Mouse (Mus musculus): Measurements from ENCODE around the gene Klrb1f. TPM values are rescaled to one million over a fixed set of nuclear protein-coding genes. Genes with fewer than 3 reads are reported as not detected.
"Not testable (repeated sequence)": the region's sequence is repeated elsewhere in the genome, so short reads cannot be mapped to it uniquely, and the experiment has no call there.

Gene Klrb1f
- polyA plus RNA-seq, 1 experiment from 2014 or later: not detected

DNA sequence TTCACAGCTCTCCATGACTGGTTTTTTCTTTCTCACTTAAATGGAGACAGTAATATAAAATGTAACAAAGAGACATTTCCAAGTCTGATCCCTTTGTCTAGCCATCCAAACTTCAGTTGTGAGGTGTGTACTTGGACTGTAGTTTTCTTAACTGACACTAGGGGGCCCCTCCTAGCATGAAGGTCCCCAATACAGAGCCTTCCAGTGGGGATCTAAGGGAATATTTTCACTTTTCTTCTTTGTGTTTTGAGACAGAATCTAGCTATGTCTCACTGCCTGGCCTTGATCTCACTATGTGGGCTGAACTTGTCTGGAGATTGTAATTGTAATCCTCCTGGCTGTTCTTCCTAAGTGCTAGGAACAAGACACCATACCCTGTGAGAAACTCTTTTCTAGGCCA, 49.5 kb downstream of the Klrb1f start:
- DNase-seq (ENCODE audit: low spot score) (peak; percentile 21), ATAC-seq (ENCODE audit: low FRiP score) (peak; percentile 53; the same call in 1 of the 2 replicates)

DNA sequence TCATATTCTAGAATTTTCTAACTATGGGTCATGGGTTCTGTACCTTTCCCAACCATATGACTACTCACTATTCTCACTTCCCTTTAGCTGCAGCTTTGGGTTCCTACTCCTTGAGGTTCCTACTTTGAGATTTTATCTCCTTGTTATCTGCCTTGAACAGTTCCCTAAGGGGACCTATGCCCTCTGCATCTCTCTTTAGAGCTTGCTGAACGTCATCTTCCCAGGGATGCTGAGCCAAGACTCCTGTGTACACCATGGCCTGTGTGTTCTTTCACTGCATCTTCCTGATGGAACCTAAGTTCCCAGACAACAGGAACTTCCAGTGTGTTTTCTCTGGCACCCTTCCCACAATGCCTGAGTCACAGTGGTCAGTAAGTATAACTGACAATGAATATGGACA, 52.2 kb downstream of the Klrb1f start:
- H3K9ac ChIP-seq (ENCODE audit: low read depth, low read length): no peak overlapping the region
- ATAC-seq (ENCODE audit: low FRiP score): no peak
- 62% methylated on average over 1 of the region's 1 CpGs for WGBS

More for the DNA sequence above, 49.5 kb downstream of the Klrb1f start:
- no peaks in the 10 kb centered on the region for H3K36me3 ChIP-seq (ENCODE audit: control insufficient read depth, insufficient read depth, low read length)
- no peak overlapping the region for H3K27ac ChIP-seq (ENCODE audit: low read depth, low read length)
- no peaks in the 10 kb centered on the region for H3K9me3 ChIP-seq (ENCODE audit: control insufficient read depth, low read length)
- no peak overlapping the region for H3K4me3 ChIP-seq (ENCODE audit: low read depth, low read length)
- H3K4me1 ChIP-seq (replicated peaks; ENCODE audit: control insufficient read depth, insufficient read depth, low read length): no peaks in the 10 kb centered on the region
- H3K4me2 ChIP-seq (replicated peaks; ENCODE audit: low read depth, low read length): no peak overlapping the region
- no peaks in the 10 kb centered on the region for H3K27me3 ChIP-seq (ENCODE audit: control insufficient read depth, insufficient read depth, low read length)
- no peak overlapping the region for H3K9ac ChIP-seq (ENCODE audit: low read depth, low read length)

DNA sequence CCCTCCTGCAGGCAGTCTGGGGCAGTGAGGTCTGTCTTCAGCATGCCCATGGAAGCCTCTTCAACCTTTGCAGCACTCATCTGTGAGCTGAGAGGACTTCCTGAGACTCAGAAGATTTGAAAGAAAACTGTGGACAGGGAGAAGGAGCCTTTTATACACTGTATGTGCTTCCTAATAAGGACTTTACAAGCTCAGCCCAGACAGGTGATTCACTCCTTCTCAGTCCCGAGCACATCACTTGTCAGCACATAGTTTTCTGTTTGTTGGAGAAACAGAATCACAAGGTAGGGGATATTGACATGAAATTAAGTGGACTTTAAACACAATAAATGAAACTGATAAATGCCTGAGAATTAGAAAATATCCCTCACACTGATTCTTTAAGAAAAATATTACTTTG, 55.1 kb downstream of the Klrb1f start, which contains the start of gene Clec2e:
Gene Clec2e, minus strand, starts transcription at position 120 of the 400 bp plus-strand sequence.
- DNase-seq (ENCODE audit: low spot score); H3K4me1 ChIP-seq (replicated peaks; ENCODE audit: control insufficient read depth, insufficient read depth, low read length); H3K9me3 ChIP-seq (ENCODE audit: control insufficient read depth, low read length); H3K36me3 ChIP-seq (ENCODE audit: control insufficient read depth, insufficient read depth, low read length); H3K4me2 ChIP-seq (replicated peaks; ENCODE audit: low read depth, low read length); H3K4me3 ChIP-seq (ENCODE audit: low read depth, low read length); H3K27ac ChIP-seq (ENCODE audit: low read depth, low read length); ATAC-seq (ENCODE audit: low FRiP score); H3K27me3 ChIP-seq (ENCODE audit: control insufficient read depth, insufficient read depth, low read length); H3K9ac ChIP-seq (ENCODE audit: low read depth, low read length): not testable (repeated sequence)
- WGBS: 83% methylated on average over 1 of the region's 1 CpGs

More for the DNA sequence above, 52.2 kb downstream of the Klrb1f start:
- Histone ChIP-seq H3K4me1 (replicated peaks; ENCODE audit: control insufficient read depth, insufficient read depth, low read length) (no peaks in the 10 kb centered on the region), H3K36me3 (ENCODE audit: control insufficient read depth, insufficient read depth, low read length) (no peaks in the 10 kb centered on the region), H3K9me3 (ENCODE audit: control insufficient read depth, low read length) (no peaks in the 10 kb centered on the region), H3K27ac (ENCODE audit: low read depth, low read length) (no peak overlapping the region), H3K4me2 (replicated peaks; ENCODE audit: low read depth, low read length) (no peak overlapping the region), H3K4me3 (ENCODE audit: low read depth, low read length) (no peak overlapping the region), H3K27me3 (ENCODE audit: control insufficient read depth, insufficient read depth, low read length) (no peaks in the 10 kb centered on the region)
- DNase-seq (ENCODE audit: low spot score): no peak

DNA sequence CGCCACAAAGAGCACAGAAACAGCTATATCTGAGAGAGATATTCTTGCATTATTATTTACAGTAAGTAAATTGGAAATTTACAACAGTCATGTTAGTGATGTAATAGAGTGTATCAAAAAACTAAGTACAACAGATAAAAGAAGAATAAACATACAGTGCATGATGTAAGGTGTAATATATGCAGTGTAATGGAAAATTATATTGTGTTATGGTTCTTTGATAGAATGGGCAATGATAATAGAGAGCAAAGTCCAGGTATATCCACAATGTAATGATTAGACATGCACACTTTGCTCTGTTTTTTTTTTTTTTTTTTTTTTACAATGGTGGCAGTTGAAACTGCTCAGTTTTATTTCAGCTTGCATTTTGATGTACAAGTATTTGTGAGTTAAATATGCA, 55.9 kb downstream of the Klrb1f start:
- H3K27me3 ChIP-seq (ENCODE audit: control insufficient read depth, insufficient read depth, low read length): no peaks in the 10 kb centered on the region

DNA sequence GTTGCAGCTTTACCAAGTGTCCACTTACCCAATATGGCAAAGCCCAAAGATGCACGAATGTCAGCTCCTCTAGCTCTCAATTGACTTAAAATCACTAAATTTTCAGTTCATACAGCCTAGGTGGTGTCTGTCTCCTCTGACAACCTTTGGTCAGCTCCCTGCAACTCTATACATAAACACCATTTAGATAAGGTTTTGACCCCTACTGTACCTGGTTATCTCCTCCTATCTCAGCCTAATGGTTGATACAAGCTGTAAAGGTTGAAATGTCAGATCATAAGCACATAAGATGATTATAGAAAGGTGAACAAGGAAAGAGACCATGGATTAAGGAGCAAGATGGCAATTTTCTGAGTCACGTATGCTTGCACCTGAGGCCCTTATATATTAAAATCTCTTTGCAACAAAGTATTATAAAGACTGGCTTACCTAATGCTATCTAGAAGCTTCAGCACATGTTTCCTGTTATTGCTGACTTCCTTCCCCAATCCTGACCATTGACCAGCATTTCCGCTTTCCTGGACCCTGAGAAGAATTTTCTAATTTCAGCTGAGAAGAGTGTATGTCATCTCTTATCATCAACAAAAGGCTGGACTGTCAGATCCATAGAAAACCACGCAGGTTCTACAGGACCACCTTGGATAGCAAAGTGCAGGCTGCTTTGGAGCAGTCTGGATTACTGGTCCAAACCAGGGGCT, 57.3 kb downstream of the Klrb1f start:
- Histone ChIP-seq H3K27me3 (ENCODE audit: control insufficient read depth, insufficient read depth, low read length) (no peaks in the 10 kb centered on the region), H3K4me1 (replicated peaks; ENCODE audit: control insufficient read depth, insufficient read depth, low read length) (no peaks in the 10 kb centered on the region), H3K36me3 (ENCODE audit: control insufficient read depth, insufficient read depth, low read length) (no peaks in the 10 kb centered on the region), H3K4me3 (ENCODE audit: low read depth, low read length) (no peak overlapping the region), H3K9ac (ENCODE audit: low read depth, low read length) (no peak overlapping the region), H3K27ac (ENCODE audit: low read depth, low read length) (no peak overlapping the region), H3K9me3 (ENCODE audit: control insufficient read depth, low read length) (no peaks in the 10 kb centered on the region), H3K4me2 (replicated peaks; ENCODE audit: low read depth, low read length) (no peak overlapping the region)
- ATAC-seq (ENCODE audit: low FRiP score): no peak
- WGBS: 84% methylated on average over 4 of the region's 4 CpGs
- DNase-seq (ENCODE audit: low spot score): no peak

More for the DNA sequence above, 55.9 kb downstream of the Klrb1f start:
- Histone ChIP-seq H3K36me3 (ENCODE audit: control insufficient read depth, insufficient read depth, low read length) (no peaks in the 10 kb centered on the region), H3K4me1 (replicated peaks; ENCODE audit: control insufficient read depth, insufficient read depth, low read length) (no peaks in the 10 kb centered on the region), H3K4me3 (ENCODE audit: low read depth, low read length) (no peak overlapping the region), H3K27ac (ENCODE audit: low read depth, low read length) (no peak overlapping the region), H3K9ac (ENCODE audit: low read depth, low read length) (no peak overlapping the region), H3K9me3 (ENCODE audit: control insufficient read depth, low read length) (no peaks in the 10 kb centered on the region), H3K4me2 (replicated peaks; ENCODE audit: low read depth, low read length) (no peak overlapping the region)
- no peak for DNase-seq (ENCODE audit: low spot score)
- 82% methylated on average over 1 of the region's 1 CpGs for WGBS
- no peak for ATAC-seq (ENCODE audit: low FRiP score)

Other genes starting within 250 kb of the Klrb1f start
- not detected in 2 replicates for gene Gm44511, start 219.6 kb upstream of the Klrb1f start, polyA plus RNA-seq (2014; fragmentation: Nextera tagmentation; extraction: Ambion mirVana)
- not detected in 2 replicates for gene Klrb1b, start 219.6 kb upstream of the Klrb1f start, polyA plus RNA-seq (2014; fragmentation: Nextera tagmentation; extraction: Ambion mirVana)
- 0.08 TPM in 1 of 2 replicates, not detected in the other for gene Clec2i, start 158.3 kb upstream of the Klrb1f start, polyA plus RNA-seq (2014; fragmentation: Nextera tagmentation; extraction: Ambion mirVana)
- gene BC035044, start 154.8 kb upstream of the Klrb1f start, polyA plus RNA-seq (2014; fragmentation: Nextera tagmentation; extraction: Ambion mirVana): 0.77 and 0.80 TPM in 2 replicates
- not detected in 2 replicates for gene Clec2g, start 111.5 kb upstream of the Klrb1f start, polyA plus RNA-seq (2014; fragmentation: Nextera tagmentation; extraction: Ambion mirVana)
- gene Clec2e, start 55.0 kb downstream of the Klrb1f start, polyA plus RNA-seq (2014; fragmentation: Nextera tagmentation; extraction: Ambion mirVana): not detected in 2 replicates
- gene Clec2d, start 134.7 kb downstream of the Klrb1f start, polyA plus RNA-seq (2014; fragmentation: Nextera tagmentation; extraction: Ambion mirVana): not detected in 2 replicates
- gene Cd69, start 229.5 kb downstream of the Klrb1f start, polyA plus RNA-seq (2014; fragmentation: Nextera tagmentation; extraction: Ambion mirVana): 0.09 TPM in 1 of 2 replicates, not detected in the other

Measured in hindbrain, embryonic 11.5 days (tissue).